Mouse (Mus musculus) stomach, embryonic 16.5 days (tissue): ENCODE results near the gene Ccl27a. TPM values are rescaled to one million over a fixed set of nuclear protein-coding genes. Genes with fewer than 3 reads are reported as not detected.
"Not testable (repeated sequence)": the region's sequence is repeated elsewhere in the genome, so short reads cannot be mapped to it uniquely, and the experiment has no call there.

ENCODE experiments used
- ATAC-seq: fragments of 200-750 bp; cut with Nextera tagmentation; 2 replicates; pipeline ENCODE4 v1.8.0; 2017; ENCODE audit warnings: moderate number of reproducible peaks, moderate TSS enrichment; ENCODE audit not compliant: insufficient read depth, low FRiP score
- H3K27ac ChIP-seq: fragments of 300-500 bp; sonication (generic); 2 replicates; pipeline ENCODE4 v1.5.1; 2014; ENCODE audit warnings: low read length
- H3K27me3 ChIP-seq: fragments of 300-500 bp; sonication (generic); 2 replicates; pipeline ENCODE4 v1.6.1; 2014; ENCODE audit warnings: low read length, control low read depth, mixed read lengths; ENCODE audit not compliant: control insufficient read depth, insufficient read depth
- H3K36me3 ChIP-seq: fragments of 300-500 bp; sonication (generic); 2 replicates; pipeline ENCODE4 v1.6.1; 2014; ENCODE audit warnings: low read length; ENCODE audit not compliant: control insufficient read depth, insufficient read depth
- H3K4me1 ChIP-seq: fragments of 300-500 bp; sonication (generic); 2 replicates; pipeline ENCODE4 v1.6.1; 2014; ENCODE audit warnings: low read length, control low read depth, mixed read lengths; ENCODE audit not compliant: control insufficient read depth, insufficient read depth
- H3K4me2 ChIP-seq: fragments of 300-500 bp; sonication (generic); 2 replicates; pipeline ENCODE4 v1.6.1; 2014; ENCODE audit warnings: low read depth, low read length, mixed read lengths
- H3K4me3 ChIP-seq: fragments of 300-500 bp; sonication (generic); replicated peaks from 2 replicates; pipeline ENCODE4 v1.5.1; 2014; ENCODE audit warnings: mild to moderate bottlenecking, low read length
- H3K9ac ChIP-seq: fragments of 300-500 bp; sonication (generic); 2 replicates; pipeline ENCODE4 v1.6.1; 2014; ENCODE audit warnings: low read length
- H3K9me3 ChIP-seq: fragments of 300-500 bp; sonication (generic); replicated peaks from 2 replicates; pipeline ENCODE4 v1.6.1; 2016; ENCODE audit warnings: low read length, control low read depth; ENCODE audit not compliant: control insufficient read depth
- WGBS: fragments of 180-500 bp; shearing (Covaris S2); extraction: QIAGEN DNeasy Blood & Tissue Kit; methylation state at CpG from one replicate; pipeline ENCODE4 v1.1.7; 2014; 5-methylcytosine and 5-hydroxymethylcytosine counted together
- polyA plus RNA-seq: library from polyadenylated mRNA; unstranded; fragments of >200 nt; fragmentation: Nextera tagmentation; extraction: Ambion mirVana; gene quantifications from 2 replicates; pipeline ENCODE4 v1.2.1, GENCODE M21; 2015

The Ccl27a gene
- polyA plus RNA-seq = 29.9 and 33.6 TPM in 2 replicates

GRCm38 (mm10) chr4:41774002-41774401 lies at the start of gene Ccl27a:
Gene Ccl27a, minus strand, starts transcription at chr4:41774247.
- Histone ChIP-seq H3K9ac (peak within 1 kb of the TSS; percentile 56), H3K27ac (peak within 1 kb of the TSS; percentile 38), H3K4me3 (peak within 1 kb of the TSS; percentile 41), H3K4me2 (peak within 1 kb of the TSS; percentile 48)
- H3K27me3 ChIP-seq, H3K36me3 ChIP-seq, ATAC-seq, H3K4me1 ChIP-seq, H3K9me3 ChIP-seq: not testable (repeated sequence)
- WGBS = under 1% methylated on average over 12 of the region's 14 CpGs

GRCm38 (mm10) chr4:41783197-41783596 lies 9.2 kb upstream of the Ccl27a start:
- ATAC-seq, H3K27ac ChIP-seq, H3K27me3 ChIP-seq, H3K36me3 ChIP-seq, H3K4me2 ChIP-seq, H3K4me3 ChIP-seq, H3K9ac ChIP-seq, H3K4me1 ChIP-seq, H3K9me3 ChIP-seq: not testable (repeated sequence)
- WGBS = 51% methylated on average over 3 of the region's 3 CpGs

GRCm38 (mm10) chr4:41782711-41783110 lies 8.7 kb upstream of the Ccl27a start:
- not testable (repeated sequence) for H3K27me3 ChIP-seq, ATAC-seq, H3K9me3 ChIP-seq, H3K9ac ChIP-seq, H3K36me3 ChIP-seq, H3K27ac ChIP-seq, H3K4me2 ChIP-seq, H3K4me1 ChIP-seq, H3K4me3 ChIP-seq
- WGBS = 47% methylated on average over 4 of the region's 4 CpGs

GRCm38 (mm10) chr4:41781748-41782485 lies 7.9 kb upstream of the Ccl27a start:
- H3K9ac ChIP-seq, H3K36me3 ChIP-seq, ATAC-seq, H3K4me2 ChIP-seq, H3K4me3 ChIP-seq, H3K9me3 ChIP-seq, H3K4me1 ChIP-seq, H3K27ac ChIP-seq, H3K27me3 ChIP-seq: not testable (repeated sequence)
- 24% methylated on average over 16 of the region's 21 CpGs for WGBS

GRCm38 (mm10) chr4:41781271-41781670 lies 7.2 kb upstream of the Ccl27a start:
- ATAC-seq, H3K4me1 ChIP-seq, H3K9ac ChIP-seq, H3K4me2 ChIP-seq, H3K9me3 ChIP-seq, H3K27me3 ChIP-seq, H3K27ac ChIP-seq, H3K36me3 ChIP-seq, H3K4me3 ChIP-seq: not testable (repeated sequence)
- 32% methylated on average over 8 of the region's 9 CpGs for WGBS

- 67% methylated on average over 1 of the region's 1 CpGs for WGBS
- H3K4me1 ChIP-seq, H3K4me3 ChIP-seq, H3K27me3 ChIP-seq, H3K9ac ChIP-seq, H3K36me3 ChIP-seq, ATAC-seq, H3K4me2 ChIP-seq, H3K9me3 ChIP-seq, H3K27ac ChIP-seq: not testable (repeated sequence)
These were observed 1.8 kb upstream of the Ccl27a start for GRCm38 (mm10) chr4:41775840-41776239.

- H3K9ac ChIP-seq, H3K4me3 ChIP-seq, H3K27me3 ChIP-seq, H3K4me1 ChIP-seq, H3K9me3 ChIP-seq, ATAC-seq, H3K36me3 ChIP-seq: not testable (repeated sequence)
- Histone ChIP-seq H3K4me2 (peak overlapping the region; percentile 41), H3K27ac (peak overlapping the region; percentile 38)
- 59% methylated on average over 3 of the region's 3 CpGs for WGBS
These were observed 459 bp upstream of the Ccl27a start for GRCm38 (mm10) chr4:41774506-41774905.

GRCm38 (mm10) chr4:41773502-41773901 lies 545 bp downstream of the Ccl27a start:
- not testable (repeated sequence) for H3K9me3 ChIP-seq, H3K4me1 ChIP-seq, H3K27me3 ChIP-seq, H3K36me3 ChIP-seq, ATAC-seq, H3K27ac ChIP-seq
- WGBS = under 1% methylated on average over 17 of the region's 25 CpGs
- Histone ChIP-seq H3K9ac (peak overlapping the region; percentile 56; the same call in 1 of the 2 replicates), H3K4me3 (peak overlapping the region; percentile 41), H3K4me2 (peak overlapping the region; percentile 48)

- peak overlapping the region; percentile 31 for H3K4me3 ChIP-seq
- H3K4me2 ChIP-seq = peak overlapping the region; percentile 46
- not testable (repeated sequence) for H3K36me3 ChIP-seq, H3K27me3 ChIP-seq, ATAC-seq, H3K27ac ChIP-seq, H3K9me3 ChIP-seq, H3K4me1 ChIP-seq
- peak overlapping the region; percentile 35; the same call in 1 of the 2 replicates for H3K9ac ChIP-seq
- WGBS = 8% methylated on average over 7 of the region's 16 CpGs
These were observed 1.1 kb downstream of the Ccl27a start for GRCm38 (mm10) chr4:41772946-41773345.
